Mouse (Mus musculus) layer of hippocampus, postnatal 36 days (tissue): ENCODE data around the gene Onecut1. TPM values are rescaled to one million over a fixed set of nuclear protein-coding genes. Genes with fewer than 3 reads are reported as not detected.

Source experiments
- DNase-seq, 2 experiments: peaks; one replicate each; pipeline ENCODE4 v3.0.0; 2022
- total RNA-seq, 2 experiments: library from RNA; stranded (reverse); gene quantifications; 2 replicates each; pipeline ENCODE4 v1.2.3; 2021

The Onecut1 gene
- total RNA-seq, 2 experiments from 2014 or later = 0.35 to 1.1 TPM

- DNase-seq = no peak
These were observed 517 bp downstream of the Onecut1 start for GRCm38 (mm10) chr9:74862096-74862780.

- DNase-seq = no peak
These were observed 1.3 kb downstream of the Onecut1 start for GRCm38 (mm10) chr9:74862783-74863654.

GRCm38 (mm10) chr9:74863655-74864443 is 2.1 kb downstream of the Onecut1 start:
- no peak for DNase-seq

- DNase-seq = no peak
These were observed 2.8 kb downstream of the Onecut1 start for GRCm38 (mm10) chr9:74864471-74864870.

GRCm38 (mm10) chr9:74866596-74867313 is 5.0 kb downstream of the Onecut1 start:
- DNase-seq = no peak

GRCm38 (mm10) chr9:74867641-74868205 is 6.0 kb downstream of the Onecut1 start:
- no peak for DNase-seq

GRCm38 (mm10) chr9:74868336-74868950 is 6.7 kb downstream of the Onecut1 start:
- no peak for DNase-seq

- DNase-seq = peak; percentile 67 to 74
These were observed 9.4 kb downstream of the Onecut1 start for GRCm38 (mm10) chr9:74870960-74871688.

GRCm38 (mm10) chr9:74876328-74876727 is 14.6 kb downstream of the Onecut1 start:
- DNase-seq = no peak

- DNase-seq = no peak
These were observed 16.0 kb downstream of the Onecut1 start for GRCm38 (mm10) chr9:74877709-74878108.

- no peak for DNase-seq
These were observed 26.1 kb downstream of the Onecut1 start for GRCm38 (mm10) chr9:74887866-74888265.

GRCm38 (mm10) chr9:74896742-74897141 is 35.0 kb downstream of the Onecut1 start:
- DNase-seq = no peak

GRCm38 (mm10) chr9:74897375-74897982 is 35.8 kb downstream of the Onecut1 start:
- DNase-seq = no peak

GRCm38 (mm10) chr9:74900141-74900540 is 38.4 kb downstream of the Onecut1 start:
- no peak for DNase-seq

GRCm38 (mm10) chr9:74904866-74905508 is 43.3 kb downstream of the Onecut1 start:
- DNase-seq = peak; percentile 31 to 56

- no peak for DNase-seq
These were observed 45.2 kb downstream of the Onecut1 start for GRCm38 (mm10) chr9:74906951-74907350.

GRCm38 (mm10) chr9:74909245-74909644 is 47.5 kb downstream of the Onecut1 start:
- no peak for DNase-seq

- DNase-seq = no peak
These were observed 48.6 kb downstream of the Onecut1 start for GRCm38 (mm10) chr9:74910226-74910759.

GRCm38 (mm10) chr9:74911430-74911829 is 49.7 kb downstream of the Onecut1 start:
- no peak for DNase-seq
